Mouse (Mus musculus): ENCODE results near the gene Crisp3. TPM values are rescaled to one million over a fixed set of nuclear protein-coding genes. Genes with fewer than 3 reads are reported as not detected.
"Not testable (repeated sequence)": the region's sequence is repeated elsewhere in the genome, so short reads cannot be mapped to it uniquely, and the experiment has no call there.

Gene Crisp3
- not detected in 2 replicates for polyA plus RNA-seq (2015; fragmentation: Nextera tagmentation; extraction: Ambion mirVana)

GRCm38 (mm10) chr17:40242135-40242534 lies at the start of gene Crisp3:
Gene Crisp3 (minus strand): TSS chr17:40242288.
- Histone ChIP-seq H3K9me3 (no peaks in the 10 kb centered on the region), H3K9ac (replicated peaks) (no peak within 1 kb of the TSS), H3K4me3 (no peak within 1 kb of the TSS), H3K27ac (replicated peaks) (no peak within 1 kb of the TSS), H3K36me3 (no peaks in the 10 kb centered on the region), H3K4me1 (no peaks in the 10 kb centered on the region), H3K27me3 (no peaks in the 10 kb centered on the region), H3K4me2 (replicated peaks) (no peak within 1 kb of the TSS)
- ATAC-seq (replicated peaks) = no peak

DNA sequence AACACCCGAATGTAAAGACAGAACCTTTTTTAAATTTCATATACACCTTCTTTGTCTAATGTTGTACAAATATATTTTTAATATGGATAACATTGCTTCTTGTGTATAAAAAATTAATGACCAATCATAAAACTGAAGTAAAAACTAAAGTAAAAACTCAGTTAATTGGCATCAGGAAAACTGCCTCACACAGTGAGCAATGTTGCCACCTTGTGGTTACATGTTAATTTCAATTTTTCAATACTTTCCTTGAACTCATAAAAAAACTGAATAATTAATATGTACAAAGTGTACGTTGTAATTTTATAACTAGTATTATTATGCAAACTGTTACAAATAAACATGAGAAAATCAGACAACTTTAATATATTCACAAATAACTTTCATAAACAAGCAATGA lies 43.3 kb upstream of the Crisp3 start:
- no peak overlapping the region for H3K4me3 ChIP-seq
- no peak for ATAC-seq (replicated peaks)
- H3K4me2 ChIP-seq (replicated peaks) = no peak overlapping the region
- H3K27ac ChIP-seq (replicated peaks) = no peak overlapping the region
- H3K27me3 ChIP-seq = no peaks in the 10 kb centered on the region
- H3K36me3 ChIP-seq = no peaks in the 10 kb centered on the region
- H3K9ac ChIP-seq (replicated peaks) = no peak overlapping the region
- H3K4me1 ChIP-seq = no peaks in the 10 kb centered on the region
- 74% methylated on average over 2 of the region's 2 CpGs for WGBS
- H3K9me3 ChIP-seq = no peaks in the 10 kb centered on the region

DNA sequence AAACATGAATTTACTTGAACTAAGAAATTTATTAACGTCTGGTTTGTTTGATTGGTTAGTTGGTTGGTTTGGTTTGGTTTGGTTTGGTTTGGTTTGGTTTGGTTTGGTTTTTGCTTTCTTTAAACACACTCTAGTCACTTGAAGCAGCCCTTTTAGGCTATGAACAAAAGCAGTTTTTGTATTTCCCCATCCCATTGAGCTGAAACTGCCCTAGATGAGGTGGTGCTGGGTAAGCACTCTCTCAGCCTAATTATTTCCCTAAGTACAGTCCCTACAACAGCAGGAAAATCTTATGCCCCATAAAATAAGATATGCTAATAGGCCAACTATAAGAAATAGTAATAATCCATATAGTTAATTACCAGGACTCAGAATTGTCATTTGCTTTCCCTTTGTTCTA lies 33.4 kb upstream of the Crisp3 start:
- no peak for ATAC-seq (replicated peaks)
- Histone ChIP-seq H3K27me3 (no peaks in the 10 kb centered on the region), H3K4me3 (no peak overlapping the region), H3K4me1 (peaks cover 5% of the 10 kb centered on the region; the same call in 1 of the 2 replicates), H3K9ac (replicated peaks) (no peak overlapping the region), H3K36me3 (no peaks in the 10 kb centered on the region), H3K9me3 (no peaks in the 10 kb centered on the region), H3K27ac (replicated peaks) (no peak overlapping the region), H3K4me2 (replicated peaks) (no peak overlapping the region)
- 32% methylated on average over 1 of the region's 1 CpGs for WGBS

- peaks cover 5% of the 10 kb centered on the region; the same call in 1 of the 2 replicates for H3K4me1 ChIP-seq
- H3K9ac ChIP-seq (replicated peaks) = no peak overlapping the region
- H3K27me3 ChIP-seq = no peaks in the 10 kb centered on the region
- no peak; the same call in 1 of the 2 replicates for ATAC-seq (replicated peaks)
- H3K36me3 ChIP-seq = no peaks in the 10 kb centered on the region
- 4% methylated on average over 1 of the region's 1 CpGs for WGBS
- no peak overlapping the region for H3K4me3 ChIP-seq
- H3K27ac ChIP-seq (replicated peaks) = no peak overlapping the region
- no peak overlapping the region for H3K4me2 ChIP-seq (replicated peaks)
- no peaks in the 10 kb centered on the region for H3K9me3 ChIP-seq
Measured at GRCm38 (mm10) chr17:40274906-40275470, 32.9 kb upstream of the Crisp3 start.

DNA sequence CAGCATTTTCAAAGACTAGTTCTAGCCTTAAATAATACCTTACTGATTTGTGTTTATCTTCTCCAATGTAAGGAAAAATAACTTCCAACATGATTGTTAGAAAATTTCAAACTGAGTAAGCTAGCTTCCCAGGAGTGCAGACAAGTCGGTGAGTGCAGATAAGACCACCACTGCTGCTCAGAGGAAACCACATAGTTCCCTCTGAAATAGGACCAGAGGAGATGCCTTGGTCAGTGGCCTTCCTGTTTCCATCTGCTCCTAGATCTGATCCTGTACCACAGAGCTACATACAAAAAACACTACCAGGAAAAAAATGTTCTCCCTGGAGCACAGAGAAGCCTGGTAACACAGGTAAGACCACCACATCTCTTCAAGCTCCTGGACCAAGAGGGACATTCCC lies 10.4 kb upstream of the Crisp3 start:
- Histone ChIP-seq H3K4me3 (no peak overlapping the region), H3K4me2 (replicated peaks) (no peak overlapping the region), H3K9me3 (no peaks in the 10 kb centered on the region), H3K9ac (replicated peaks) (no peak overlapping the region), H3K4me1 (no peaks in the 10 kb centered on the region), H3K36me3 (no peaks in the 10 kb centered on the region), H3K27ac (replicated peaks) (no peak overlapping the region), H3K27me3 (no peaks in the 10 kb centered on the region)
- 93% methylated on average over 1 of the region's 1 CpGs for WGBS
- no peak for ATAC-seq (replicated peaks)

GRCm38 (mm10) chr17:40208540-40208939 lies 33.5 kb downstream of the Crisp3 start, which contains the start of gene Pgk2:
Gene Pgk2 (minus strand): TSS chr17:40208640.
- H3K9me3 ChIP-seq = no peaks in the 10 kb centered on the region
- no peaks in the 10 kb centered on the region for H3K4me1 ChIP-seq
- no peak within 1 kb of the TSS for H3K4me3 ChIP-seq
- no peak for ATAC-seq (replicated peaks)
- no peak within 1 kb of the TSS for H3K4me2 ChIP-seq (replicated peaks)
- no peaks in the 10 kb centered on the region for H3K27me3 ChIP-seq
- no peak within 1 kb of the TSS for H3K27ac ChIP-seq (replicated peaks)
- no peak within 1 kb of the TSS for H3K9ac ChIP-seq (replicated peaks)
- H3K36me3 ChIP-seq = no peaks in the 10 kb centered on the region
- 84% methylated on average over 4 of the region's 4 CpGs for WGBS

- H3K27me3 ChIP-seq; H3K27ac ChIP-seq (replicated peaks); H3K9ac ChIP-seq (replicated peaks); H3K9me3 ChIP-seq; H3K4me3 ChIP-seq; H3K36me3 ChIP-seq; H3K4me1 ChIP-seq; ATAC-seq (replicated peaks); H3K4me2 ChIP-seq (replicated peaks): not testable (repeated sequence)
Measured at GRCm38 (mm10) chr17:40201803-40202202, 40.3 kb downstream of the Crisp3 start.

DNA sequence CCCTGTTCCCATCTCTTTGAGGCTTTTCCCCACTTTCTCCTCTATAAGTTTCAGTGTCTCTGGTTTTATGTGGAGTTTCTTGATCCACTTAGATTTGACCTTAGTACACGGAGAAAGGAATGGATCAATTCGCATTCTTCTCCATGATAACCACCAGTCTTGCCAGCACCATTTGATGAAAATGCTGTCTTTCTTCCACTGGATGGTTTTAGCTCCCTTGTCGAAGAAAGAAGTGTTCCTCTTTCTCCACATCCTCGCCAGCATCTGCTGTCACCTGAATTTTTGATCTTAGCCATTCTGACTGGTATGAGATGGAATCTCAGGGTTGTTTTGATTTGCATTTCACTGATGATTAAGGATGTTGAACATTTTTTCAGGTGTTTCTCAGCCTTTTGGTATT lies 51.9 kb downstream of the Crisp3 start:
- H3K4me3 ChIP-seq; H3K36me3 ChIP-seq; H3K4me2 ChIP-seq (replicated peaks); ATAC-seq (replicated peaks); H3K27ac ChIP-seq (replicated peaks); H3K9me3 ChIP-seq; H3K4me1 ChIP-seq; H3K27me3 ChIP-seq; H3K9ac ChIP-seq (replicated peaks): not testable (repeated sequence)
- 87% methylated on average over 4 of the region's 4 CpGs for WGBS

Other genes starting within 250 kb of the Crisp3 start
- gene AC192777.2, start 146.8 kb downstream of the Crisp3 start, polyA plus RNA-seq (2015; fragmentation: Nextera tagmentation; extraction: Ambion mirVana) = not detected in 2 replicates
- not detected in 2 replicates for gene Pgk2, start 33.6 kb downstream of the Crisp3 start, polyA plus RNA-seq (2015; fragmentation: Nextera tagmentation; extraction: Ambion mirVana)
- not detected in 2 replicates for gene Crisp1, start 76.9 kb upstream of the Crisp3 start, polyA plus RNA-seq (2015; fragmentation: Nextera tagmentation; extraction: Ambion mirVana)